Mouse (Mus musculus): ENCODE measurements around the gene Hspa1b. TPM values are rescaled to one million over a fixed set of nuclear protein-coding genes. Genes with fewer than 3 reads are reported as not detected.
"Not testable (repeated sequence)": the region's sequence is repeated elsewhere in the genome, so short reads cannot be mapped to it uniquely, and the experiment has no call there.

The Hspa1b gene
- polyA plus RNA-seq, 1 experiment from 2014 or later, result 0.94 TPM

GRCm38 (mm10) chr17:35000717-35001451 lies 41.8 kb upstream of the Hspa1b start, which contains the start of gene Vars:
Gene Vars (plus strand): TSS chr17:35000987.
- peak within 1 kb of the TSS; percentile 92 for H3K9ac ChIP-seq (ENCODE audit: low read length)
- H3K4me2 ChIP-seq (ENCODE audit: low read depth, low read length), result peak within 1 kb of the TSS; percentile 98
- ATAC-seq (ENCODE audit: insufficient read depth, low FRiP score), result peak; percentile 92
- H3K9me3 ChIP-seq (replicated peaks; ENCODE audit: control insufficient read depth, low read length), result no peaks in the 10 kb centered on the region
- peak within 1 kb of the TSS; percentile 66 for H3K4me3 ChIP-seq (replicated peaks; ENCODE audit: low read length)
- H3K27ac ChIP-seq (ENCODE audit: low read length), result peak within 1 kb of the TSS; percentile 97
- H3K36me3 ChIP-seq (ENCODE audit: control insufficient read depth, insufficient read depth, low read length), result peaks cover 16% of the 10 kb centered on the region
- H3K4me1 ChIP-seq (ENCODE audit: control insufficient read depth, insufficient read depth, low read length), result peaks cover 36% of the 10 kb centered on the region
- WGBS, result under 1% methylated on average over 83 of the region's 83 CpGs
- no peaks in the 10 kb centered on the region for H3K27me3 ChIP-seq (ENCODE audit: control insufficient read depth, insufficient read depth, low read length)

- peak overlapping the region; percentile 66 for H3K4me3 ChIP-seq (replicated peaks; ENCODE audit: low read length)
- H3K36me3 ChIP-seq (ENCODE audit: control insufficient read depth, insufficient read depth, low read length); ATAC-seq (ENCODE audit: insufficient read depth, low FRiP score); H3K9me3 ChIP-seq (replicated peaks; ENCODE audit: control insufficient read depth, low read length); H3K27me3 ChIP-seq (ENCODE audit: control insufficient read depth, insufficient read depth, low read length): not testable (repeated sequence)
- peak overlapping the region; percentile 98 for H3K4me2 ChIP-seq (ENCODE audit: low read depth, low read length)
- H3K4me1 ChIP-seq (ENCODE audit: control insufficient read depth, insufficient read depth, low read length), result peaks cover 36% of the 10 kb centered on the region
- 11% methylated on average over 29 of the region's 32 CpGs for WGBS
- peak overlapping the region; percentile 97 for H3K27ac ChIP-seq (ENCODE audit: low read length)
- H3K9ac ChIP-seq (ENCODE audit: low read length), result peak overlapping the region; percentile 92
These were observed 41.1 kb upstream of the Hspa1b start for GRCm38 (mm10) chr17:34999871-35000716.

- Histone ChIP-seq H3K9ac (ENCODE audit: low read length) (peak overlapping the region; percentile 80), H3K36me3 (ENCODE audit: control insufficient read depth, insufficient read depth, low read length) (no peaks in the 10 kb centered on the region), H3K4me3 (replicated peaks; ENCODE audit: low read length) (peak overlapping the region; percentile 52), H3K9me3 (replicated peaks; ENCODE audit: control insufficient read depth, low read length) (no peaks in the 10 kb centered on the region), H3K4me2 (ENCODE audit: low read depth, low read length) (peak overlapping the region; percentile 98), H3K4me1 (ENCODE audit: control insufficient read depth, insufficient read depth, low read length) (peaks cover 36% of the 10 kb centered on the region), H3K27ac (ENCODE audit: low read length) (0 out of 2 replicates have a peak overlapping the region, but pooled peaks have one; percentile 82), H3K27me3 (ENCODE audit: control insufficient read depth, insufficient read depth, low read length) (no peaks in the 10 kb centered on the region)
- no peak for ATAC-seq (ENCODE audit: insufficient read depth, low FRiP score)
- 90% methylated on average over 15 of the region's 15 CpGs for WGBS
These were observed 39.7 kb upstream of the Hspa1b start for GRCm38 (mm10) chr17:34998526-34999430.

GRCm38 (mm10) chr17:34997142-34997483 lies 38.1 kb upstream of the Hspa1b start:
- H3K4me2 ChIP-seq (ENCODE audit: low read depth, low read length), result peak overlapping the region; percentile 98; the same call in 1 of the 2 replicates
- no peak overlapping the region for H3K27ac ChIP-seq (ENCODE audit: low read length)
- no peaks in the 10 kb centered on the region for H3K36me3 ChIP-seq (ENCODE audit: control insufficient read depth, insufficient read depth, low read length)
- ATAC-seq (ENCODE audit: insufficient read depth, low FRiP score), result no peak
- 86% methylated on average over 5 of the region's 5 CpGs for WGBS
- peaks cover 22% of the 10 kb centered on the region for H3K4me1 ChIP-seq (ENCODE audit: control insufficient read depth, insufficient read depth, low read length)
- H3K9ac ChIP-seq (ENCODE audit: low read length), result no peak overlapping the region
- H3K9me3 ChIP-seq (replicated peaks; ENCODE audit: control insufficient read depth, low read length), result no peaks in the 10 kb centered on the region
- no peak overlapping the region for H3K4me3 ChIP-seq (replicated peaks; ENCODE audit: low read length)
- H3K27me3 ChIP-seq (ENCODE audit: control insufficient read depth, insufficient read depth, low read length), result no peaks in the 10 kb centered on the region

GRCm38 (mm10) chr17:34996411-34997141 lies 37.5 kb upstream of the Hspa1b start:
- H3K27ac ChIP-seq (ENCODE audit: low read length), result no peak overlapping the region
- WGBS, result 87% methylated on average over 12 of the region's 14 CpGs
- peaks cover 21% of the 10 kb centered on the region for H3K4me1 ChIP-seq (ENCODE audit: control insufficient read depth, insufficient read depth, low read length)
- H3K4me2 ChIP-seq (ENCODE audit: low read depth, low read length), result peak overlapping the region; percentile 98; the same call in 1 of the 2 replicates
- no peak overlapping the region for H3K4me3 ChIP-seq (replicated peaks; ENCODE audit: low read length)
- no peaks in the 10 kb centered on the region for H3K36me3 ChIP-seq (ENCODE audit: control insufficient read depth, insufficient read depth, low read length)
- no peak for ATAC-seq (ENCODE audit: insufficient read depth, low FRiP score)
- no peaks in the 10 kb centered on the region for H3K9me3 ChIP-seq (replicated peaks; ENCODE audit: control insufficient read depth, low read length)
- no peaks in the 10 kb centered on the region for H3K27me3 ChIP-seq (ENCODE audit: control insufficient read depth, insufficient read depth, low read length)
- H3K9ac ChIP-seq (ENCODE audit: low read length), result no peak overlapping the region

GRCm38 (mm10) chr17:34995927-34996326 lies 36.9 kb upstream of the Hspa1b start:
- not testable (repeated sequence) for H3K4me3 ChIP-seq (replicated peaks; ENCODE audit: low read length); H3K27me3 ChIP-seq (ENCODE audit: control insufficient read depth, insufficient read depth, low read length); H3K27ac ChIP-seq (ENCODE audit: low read length); ATAC-seq (ENCODE audit: insufficient read depth, low FRiP score); H3K9me3 ChIP-seq (replicated peaks; ENCODE audit: control insufficient read depth, low read length); H3K4me2 ChIP-seq (ENCODE audit: low read depth, low read length); H3K36me3 ChIP-seq (ENCODE audit: control insufficient read depth, insufficient read depth, low read length); H3K9ac ChIP-seq (ENCODE audit: low read length)
- H3K4me1 ChIP-seq (ENCODE audit: control insufficient read depth, insufficient read depth, low read length), result peaks cover 21% of the 10 kb centered on the region
- WGBS, result 94% methylated on average over 4 of the region's 4 CpGs

GRCm38 (mm10) chr17:34995192-34995591 lies 36.2 kb upstream of the Hspa1b start:
- H3K36me3 ChIP-seq (ENCODE audit: control insufficient read depth, insufficient read depth, low read length), result not testable (repeated sequence)

GRCm38 (mm10) chr17:34994751-34995150 lies 35.7 kb upstream of the Hspa1b start:
- Histone ChIP-seq H3K36me3 (ENCODE audit: control insufficient read depth, insufficient read depth, low read length) (no peaks in the 10 kb centered on the region), H3K4me3 (replicated peaks; ENCODE audit: low read length) (no peak overlapping the region), H3K27me3 (ENCODE audit: control insufficient read depth, insufficient read depth, low read length) (no peaks in the 10 kb centered on the region), H3K4me2 (ENCODE audit: low read depth, low read length) (no peak overlapping the region), H3K9ac (ENCODE audit: low read length) (no peak overlapping the region), H3K9me3 (replicated peaks; ENCODE audit: control insufficient read depth, low read length) (no peaks in the 10 kb centered on the region), H3K27ac (ENCODE audit: low read length) (no peak overlapping the region), H3K4me1 (ENCODE audit: control insufficient read depth, insufficient read depth, low read length) (peaks cover 18% of the 10 kb centered on the region)
- ATAC-seq (ENCODE audit: insufficient read depth, low FRiP score), result no peak

More at GRCm38 (mm10) chr17:34995192-34995591, 36.2 kb upstream of the Hspa1b start:
- not testable (repeated sequence) for H3K27me3 ChIP-seq (ENCODE audit: control insufficient read depth, insufficient read depth, low read length); H3K4me2 ChIP-seq (ENCODE audit: low read depth, low read length); H3K9ac ChIP-seq (ENCODE audit: low read length); H3K4me3 ChIP-seq (replicated peaks; ENCODE audit: low read length); H3K9me3 ChIP-seq (replicated peaks; ENCODE audit: control insufficient read depth, low read length); ATAC-seq (ENCODE audit: insufficient read depth, low FRiP score); H3K27ac ChIP-seq (ENCODE audit: low read length)
- H3K4me1 ChIP-seq (ENCODE audit: control insufficient read depth, insufficient read depth, low read length), result peaks cover 21% of the 10 kb centered on the region
- 90% methylated on average over 4 of the region's 4 CpGs for WGBS
